Mouse (Mus musculus) cerebellum, adult 2 months (tissue): ENCODE data around the gene Six6. TPM values are rescaled to one million over a fixed set of nuclear protein-coding genes. Genes with fewer than 3 reads are reported as not detected.

ENCODE experiments used
- DNase-seq, 2 experiments: peaks; one replicate each; pipeline ENCODE4 v3.0.0; 2021
- H3K27ac ChIP-seq: fragments of 200-500 bp; 2 replicates; pipeline ENCODE4 v1.5.1; 2012; ENCODE audit warnings: low read length, control low read depth, inconsistent platforms; ENCODE audit not compliant: insufficient read depth
- H3K27me3 ChIP-seq: fragments of 200-500 bp; 2 replicates; pipeline ENCODE4 v1.6.1; 2012; ENCODE audit warnings: inconsistent platforms, mild to moderate bottlenecking, low read length, moderate library complexity; ENCODE audit not compliant: control insufficient read depth, insufficient read depth
- H3K4me1 ChIP-seq: fragments of 200-500 bp; 2 replicates; pipeline ENCODE4 v1.6.1; 2011; ENCODE audit warnings: low read length; ENCODE audit not compliant: control insufficient read depth, insufficient read depth
- H3K4me3 ChIP-seq: fragments of 200-500 bp; replicated peaks from 2 replicates; pipeline ENCODE3; 2011; ENCODE audit warnings: mild to moderate bottlenecking, low read depth, low read length, control low read depth; ENCODE audit not compliant: insufficient read depth
- CTCF ChIP-seq: fragments of 200-500 bp; IDR thresholded peaks from 2 replicates; pipeline ENCODE4 v1.5.1; 2011; ENCODE audit warnings: low read depth, mild to moderate bottlenecking, control low read depth, low read length, moderate library complexity, borderline replicate concordance; ENCODE audit not compliant: insufficient read depth
- POLR2A ChIP-seq: fragments of 200-500 bp; IDR thresholded peaks from 2 replicates; pipeline ENCODE4 v1.6.1; 2011; ENCODE audit warnings: low read length, control low read depth, borderline replicate concordance; ENCODE audit not compliant: insufficient read depth
- WGBS: fragments of 180-500 bp; shearing (Covaris S2); methylation state at CpG from one replicate; pipeline ENCODE4 v1.1.7; 2018; 5-methylcytosine and 5-hydroxymethylcytosine counted together
- polyA plus RNA-seq: library from polyadenylated mRNA; depleted of rRNA; stranded (reverse); fragments of >200 nt; gene quantifications from 2 replicates; pipeline ENCODE4 v1.2.3, GENCODE M21; 2012; rRNA removed

Gene Six6
- not detected in 2 replicates for polyA plus RNA-seq

DNA sequence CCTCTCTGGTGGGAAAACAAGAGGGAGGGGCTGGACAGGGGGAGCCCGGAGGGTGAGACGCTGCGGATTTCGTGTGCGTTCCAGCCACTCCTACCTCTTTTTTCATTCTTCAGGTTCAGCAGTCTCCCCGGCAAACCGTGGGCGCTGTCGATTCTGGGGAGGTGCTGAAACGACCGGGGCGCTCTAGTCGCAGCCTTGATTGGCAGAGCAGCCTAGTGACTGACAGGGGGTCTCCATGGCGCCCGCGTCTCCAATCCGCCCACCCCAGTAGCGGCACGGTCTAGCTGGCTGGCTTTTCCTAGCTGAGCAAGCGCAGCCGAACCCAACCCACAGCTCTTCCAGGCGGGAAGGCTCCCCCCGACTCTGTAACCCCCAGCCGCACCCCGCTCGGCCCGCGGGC lies at the start of gene Six6:
TSS of gene Six6 (plus strand) at position 277 of the 400 bp plus-strand sequence.
- DNase-seq = no peak
- no peak for TF ChIP-seq CTCF
- no peak for TF ChIP-seq POLR2A
- H3K27me3 ChIP-seq = peaks cover 21% of the 10 kb centered on the region; the same call in 1 of the 2 replicates
- no peak within 1 kb of the TSS for H3K4me3 ChIP-seq
- no peaks in the 10 kb centered on the region for H3K4me1 ChIP-seq
- no peak within 1 kb of the TSS for H3K27ac ChIP-seq
- WGBS = 2% methylated on average over 28 of the region's 28 CpGs

DNA sequence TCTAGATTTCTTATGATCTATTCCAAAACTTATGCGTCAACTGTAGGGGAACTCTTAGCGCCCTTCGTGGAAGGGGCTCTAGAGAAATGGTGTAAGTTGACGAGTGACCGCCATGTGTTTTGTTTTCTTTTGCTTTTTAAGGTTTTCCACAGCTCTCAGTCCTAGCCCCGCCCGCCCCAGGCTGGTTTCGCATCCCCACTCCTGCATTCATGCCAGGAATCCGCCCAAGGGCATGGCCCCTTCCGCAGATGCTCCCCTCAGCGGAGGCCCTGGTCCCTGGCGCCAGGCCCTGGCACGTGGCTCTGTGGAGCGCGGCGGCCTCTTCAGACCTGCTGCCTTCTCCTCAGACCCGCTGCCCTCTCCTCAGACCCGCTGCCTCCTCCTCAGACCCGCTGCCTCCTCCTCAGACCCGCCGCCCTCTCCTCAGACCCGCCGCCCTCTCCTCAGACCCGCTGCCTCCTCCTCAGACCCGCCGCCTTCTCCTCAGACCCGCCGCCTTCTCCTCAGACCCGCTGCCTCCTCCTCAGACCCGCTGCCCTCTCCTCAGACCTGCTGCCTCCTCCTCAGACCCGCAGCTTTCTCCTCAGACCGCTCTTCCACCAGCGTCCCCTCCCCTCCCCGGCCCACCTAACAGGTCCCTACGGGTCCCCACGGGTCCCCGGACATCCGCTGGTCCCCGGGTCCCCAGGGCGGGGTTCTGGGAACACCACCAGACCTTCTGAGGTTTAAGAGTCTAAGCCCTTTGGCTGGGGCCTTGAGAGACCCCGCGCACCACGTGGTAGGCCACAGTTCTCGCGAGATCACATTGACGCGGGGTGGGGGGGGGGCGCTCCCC lies 22.3 kb upstream of the Six6 start:
- no peaks in the 10 kb centered on the region; the same call in 1 of the 2 replicates for H3K4me1 ChIP-seq
- DNase-seq = no peak
- no peak overlapping the region for H3K4me3 ChIP-seq
- WGBS = 12% methylated on average over 48 of the region's 48 CpGs
- peaks cover 2% of the 10 kb centered on the region; the same call in 1 of the 2 replicates for H3K27me3 ChIP-seq
- no peak for TF ChIP-seq POLR2A
- no peak for TF ChIP-seq CTCF
- H3K27ac ChIP-seq = no peak overlapping the region

DNA sequence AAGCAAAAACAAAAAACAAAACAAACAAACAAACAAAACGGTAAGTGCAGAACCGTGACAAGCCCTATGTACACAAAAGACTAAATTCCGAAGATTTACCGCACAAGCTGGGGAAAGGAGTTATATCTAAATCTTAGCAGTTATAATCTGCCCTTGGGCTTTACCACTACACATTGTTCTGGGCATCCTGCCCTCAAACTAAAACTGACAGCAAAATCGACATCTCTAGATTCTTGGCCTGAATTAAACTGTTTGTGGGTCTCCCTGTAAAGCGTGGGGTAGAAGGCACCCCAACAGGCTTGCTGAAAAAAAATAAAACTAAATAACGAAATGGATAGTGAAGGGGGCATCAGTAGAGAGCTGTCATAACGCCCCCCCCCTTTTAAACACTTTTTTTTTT lies 2.9 kb upstream of the Six6 start:
- H3K27ac ChIP-seq = no peak overlapping the region
- no peak for TF ChIP-seq CTCF
- TF ChIP-seq POLR2A = no peak
- peaks cover 19% of the 10 kb centered on the region; the same call in 1 of the 2 replicates for H3K27me3 ChIP-seq
- no peak for DNase-seq
- no peaks in the 10 kb centered on the region for H3K4me1 ChIP-seq
- H3K4me3 ChIP-seq = no peak overlapping the region
- WGBS = 24% methylated on average over 8 of the region's 8 CpGs

DNA sequence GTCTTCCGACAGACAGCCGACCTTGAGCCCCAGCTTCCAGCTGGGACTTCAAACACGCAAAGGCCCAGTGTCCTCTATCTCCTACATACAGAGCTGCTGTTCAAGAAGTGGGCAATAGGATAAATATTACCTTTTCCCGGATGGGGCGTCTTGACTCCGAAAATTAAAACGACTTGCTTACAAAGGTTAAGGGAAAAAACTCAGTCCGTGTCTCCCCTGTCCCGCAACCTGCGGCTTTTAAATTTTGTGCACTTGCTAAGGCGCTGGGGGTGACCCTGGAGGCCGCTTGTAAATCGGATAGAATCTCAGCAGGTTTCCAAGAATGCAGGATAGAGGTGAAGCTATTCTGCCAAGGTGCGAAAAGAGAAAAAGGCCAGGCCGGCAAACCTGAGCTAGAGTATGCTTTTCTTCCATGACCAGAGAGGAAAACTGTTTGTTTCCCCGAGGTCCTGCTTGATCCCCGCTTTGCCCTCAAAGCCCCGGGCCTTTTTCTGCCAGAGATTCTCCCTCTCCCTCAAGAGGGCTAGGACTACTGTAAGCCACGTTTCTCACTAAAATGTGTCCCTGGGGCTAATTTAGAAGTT lies 2.1 kb upstream of the Six6 start:
- Histone ChIP-seq H3K4me3 (no peak overlapping the region), H3K27ac (no peak overlapping the region), H3K27me3 (peaks cover 19% of the 10 kb centered on the region; the same call in 1 of the 2 replicates), H3K4me1 (no peaks in the 10 kb centered on the region)
- TF ChIP-seq POLR2A (no peak), CTCF (no peak)
- DNase-seq = no peak
- WGBS = 5% methylated on average over 19 of the region's 19 CpGs

DNA sequence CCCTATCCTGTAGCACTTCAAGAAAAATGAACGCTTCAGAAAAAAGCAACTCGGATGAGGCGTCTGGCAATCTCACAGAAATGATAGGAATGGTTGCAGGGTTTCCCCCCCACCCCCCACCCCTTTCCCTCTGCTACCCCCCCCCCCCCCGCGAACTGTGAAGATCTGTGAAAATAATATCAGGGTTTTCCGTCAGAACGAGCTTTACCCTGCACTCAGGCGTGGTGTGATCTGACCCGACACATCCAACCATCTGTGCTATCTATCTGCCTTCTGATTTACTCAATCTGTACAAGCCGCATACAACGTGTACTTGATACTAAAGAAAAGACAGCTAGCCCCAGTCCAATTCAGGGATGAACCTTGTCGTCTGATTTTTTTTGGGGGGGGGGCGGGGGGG lies 1.5 kb upstream of the Six6 start:
- no peak for DNase-seq
- H3K4me3 ChIP-seq = no peak overlapping the region
- H3K27me3 ChIP-seq = peaks cover 19% of the 10 kb centered on the region; the same call in 1 of the 2 replicates
- no peak for TF ChIP-seq POLR2A
- no peak for TF ChIP-seq CTCF
- H3K4me1 ChIP-seq = no peaks in the 10 kb centered on the region
- no peak overlapping the region for H3K27ac ChIP-seq
- under 1% methylated on average over 13 of the region's 13 CpGs for WGBS

DNA sequence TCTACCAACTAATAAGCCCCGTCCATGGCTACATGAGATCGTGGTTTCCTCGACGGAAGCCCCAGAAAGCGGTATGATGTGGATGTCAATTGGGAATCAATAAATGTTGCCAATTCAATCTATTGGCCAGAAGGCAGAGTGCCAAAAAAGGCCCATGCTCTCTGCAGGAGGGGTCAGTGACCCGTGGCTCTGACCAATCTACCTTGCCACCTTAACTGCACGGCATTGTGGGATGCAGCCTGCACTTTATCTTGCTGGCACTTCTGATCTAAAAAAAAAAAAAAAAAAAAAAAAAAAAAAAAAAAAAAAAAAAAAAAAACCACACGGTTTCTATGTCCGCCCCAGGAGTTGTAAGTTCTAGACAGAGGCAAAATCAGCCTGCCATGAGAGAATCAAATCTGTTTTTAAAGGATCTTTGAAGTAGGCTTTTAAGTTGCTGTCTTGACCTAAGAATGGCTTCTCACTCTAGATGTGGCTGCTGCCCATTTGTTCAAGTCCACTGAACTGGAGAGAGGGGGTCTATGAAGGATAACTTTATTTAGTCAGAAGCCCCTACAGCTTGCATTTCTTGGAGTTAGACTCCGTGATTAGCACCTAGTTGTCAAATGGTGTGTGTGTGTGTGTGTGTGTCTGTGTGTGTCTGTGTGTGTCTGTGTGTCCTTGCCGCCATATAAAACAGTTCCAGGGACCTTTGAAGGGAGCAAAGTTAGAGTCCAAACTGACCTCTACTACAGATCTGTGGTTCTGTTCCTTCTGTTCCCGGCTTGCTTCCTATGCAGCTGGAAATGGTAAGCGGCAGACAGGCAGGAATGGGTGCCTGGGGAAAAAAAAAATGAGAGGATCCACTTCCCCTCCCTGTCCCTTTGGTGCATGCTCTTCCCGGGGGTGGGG lies 847 bp upstream of the Six6 start:
- Histone ChIP-seq H3K4me1 (no peaks in the 10 kb centered on the region), H3K4me3 (no peak overlapping the region)
- no peak for TF ChIP-seq CTCF
- no peak for TF ChIP-seq POLR2A

DNA sequence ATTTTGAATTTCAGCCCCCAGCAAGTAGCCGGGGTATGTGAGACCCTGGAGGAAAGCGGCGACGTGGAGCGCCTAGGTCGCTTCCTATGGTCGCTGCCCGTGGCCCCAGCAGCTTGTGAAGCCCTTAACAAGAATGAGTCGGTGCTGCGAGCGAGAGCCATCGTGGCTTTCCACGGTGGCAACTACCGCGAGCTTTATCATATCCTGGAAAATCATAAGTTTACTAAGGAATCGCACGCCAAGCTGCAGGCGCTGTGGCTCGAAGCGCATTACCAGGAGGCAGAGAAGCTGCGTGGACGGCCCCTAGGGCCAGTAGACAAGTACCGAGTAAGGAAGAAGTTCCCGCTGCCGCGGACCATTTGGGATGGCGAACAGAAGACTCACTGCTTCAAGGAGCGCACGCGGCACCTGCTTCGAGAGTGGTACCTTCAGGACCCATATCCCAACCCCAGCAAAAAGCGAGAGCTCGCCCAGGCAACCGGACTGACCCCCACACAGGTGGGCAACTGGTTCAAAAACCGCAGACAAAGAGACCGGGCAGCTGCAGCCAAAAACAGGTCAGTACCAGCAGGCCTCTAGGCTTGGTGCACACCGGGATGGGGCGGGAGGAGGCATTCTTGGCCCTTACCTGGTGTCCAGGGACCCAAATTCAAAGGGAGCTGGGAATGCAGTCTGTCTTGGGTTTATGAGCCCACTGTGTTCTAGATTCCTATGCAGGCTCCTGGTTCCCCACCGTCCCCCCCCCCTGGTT lies 554 bp downstream of the Six6 start, which contains the start of gene 4930447C04Rik:
TSS of gene 4930447C04Rik (minus strand) at position 704 of the 751 bp plus-strand sequence.
- Histone ChIP-seq H3K27me3 (peaks cover 24% of the 10 kb centered on the region; the same call in 1 of the 2 replicates), H3K27ac (no peak within 1 kb of the TSS), H3K4me1 (no peaks in the 10 kb centered on the region), H3K4me3 (no peak within 1 kb of the TSS)
- no peak for DNase-seq
- TF ChIP-seq POLR2A (no peak), CTCF (no peak)
- WGBS = 3% methylated on average over 39 of the region's 39 CpGs

More for the DNA sequence above, 847 bp upstream of the Six6 start:
- 3% methylated on average over 14 of the region's 14 CpGs for WGBS
- Histone ChIP-seq H3K27ac (no peak overlapping the region), H3K27me3 (peaks cover 21% of the 10 kb centered on the region; the same call in 1 of the 2 replicates)
- DNase-seq = no peak
